Mouse (Mus musculus) embryonic facial prominence, embryonic 14.5 days (tissue): ENCODE results near the gene Ctss. TPM values are rescaled to one million over a fixed set of nuclear protein-coding genes. Genes with fewer than 3 reads are reported as not detected.

Source experiments
- ATAC-seq: fragments of 200-750 bp; cut with Nextera tagmentation; 2 replicates; pipeline ENCODE4 v1.8.0; 2017; ENCODE audit warnings: low read depth, moderate number of reproducible peaks, moderate TSS enrichment
- DNase-seq: peaks from one replicate; pipeline ENCODE4 v3.0.0-alpha.2; 2015; ENCODE audit warnings: low spot score
- H3K27ac ChIP-seq: fragments of 300-500 bp; sonication (generic); replicated peaks from 2 replicates; pipeline ENCODE4 v1.5.1; 2014; ENCODE audit warnings: low read depth, mild to moderate bottlenecking, low read length, moderate library complexity
- H3K27me3 ChIP-seq: fragments of 300-500 bp; sonication (generic); replicated peaks from 2 replicates; pipeline ENCODE4 v1.6.1; 2014; ENCODE audit warnings: low read length; ENCODE audit not compliant: control insufficient read depth, insufficient read depth
- H3K36me3 ChIP-seq: fragments of 300-500 bp; sonication (generic); 2 replicates; pipeline ENCODE4 v1.6.1; 2014; ENCODE audit warnings: low read length, mixed read lengths; ENCODE audit not compliant: control insufficient read depth, insufficient read depth
- H3K4me1 ChIP-seq: fragments of 300-500 bp; sonication (generic); 2 replicates; pipeline ENCODE4 v1.6.1; 2014; ENCODE audit warnings: antibody characterized with exemption, low read length; ENCODE audit not compliant: control insufficient read depth, insufficient read depth
- H3K4me2 ChIP-seq: fragments of 300-500 bp; sonication (generic); 2 replicates; pipeline ENCODE4 v1.6.1; 2014; ENCODE audit warnings: low read depth, mild to moderate bottlenecking, low read length, moderate library complexity, mixed read lengths
- H3K4me3 ChIP-seq: fragments of 300-500 bp; sonication (generic); 2 replicates; pipeline ENCODE4 v1.5.1; 2014; ENCODE audit warnings: low read depth, mild to moderate bottlenecking, low read length
- H3K9ac ChIP-seq: fragments of 300-500 bp; sonication (generic); 2 replicates; pipeline ENCODE4 v1.6.1; 2014; ENCODE audit warnings: low read depth, mild to moderate bottlenecking, low read length, moderate library complexity, mixed read lengths
- H3K9me3 ChIP-seq: fragments of 300-500 bp; sonication (generic); 2 replicates; pipeline ENCODE4 v1.6.1; 2016; ENCODE audit warnings: low read length; ENCODE audit not compliant: control insufficient read depth
- WGBS: fragments of 180-500 bp; shearing (Covaris S2); extraction: QIAGEN DNeasy Blood & Tissue Kit; methylation state at CpG from one replicate; pipeline ENCODE4 v1.1.7; 2014; 5-methylcytosine and 5-hydroxymethylcytosine counted together
- polyA plus RNA-seq: library from polyadenylated mRNA; unstranded; fragments of >200 nt; fragmentation: Nextera tagmentation; extraction: Ambion mirVana; gene quantifications from 2 replicates; pipeline ENCODE4 v1.2.1, GENCODE M21; 2014

Ctss gene
- polyA plus RNA-seq, 1 experiment from 2014 or later = 22.8 TPM

DNA sequence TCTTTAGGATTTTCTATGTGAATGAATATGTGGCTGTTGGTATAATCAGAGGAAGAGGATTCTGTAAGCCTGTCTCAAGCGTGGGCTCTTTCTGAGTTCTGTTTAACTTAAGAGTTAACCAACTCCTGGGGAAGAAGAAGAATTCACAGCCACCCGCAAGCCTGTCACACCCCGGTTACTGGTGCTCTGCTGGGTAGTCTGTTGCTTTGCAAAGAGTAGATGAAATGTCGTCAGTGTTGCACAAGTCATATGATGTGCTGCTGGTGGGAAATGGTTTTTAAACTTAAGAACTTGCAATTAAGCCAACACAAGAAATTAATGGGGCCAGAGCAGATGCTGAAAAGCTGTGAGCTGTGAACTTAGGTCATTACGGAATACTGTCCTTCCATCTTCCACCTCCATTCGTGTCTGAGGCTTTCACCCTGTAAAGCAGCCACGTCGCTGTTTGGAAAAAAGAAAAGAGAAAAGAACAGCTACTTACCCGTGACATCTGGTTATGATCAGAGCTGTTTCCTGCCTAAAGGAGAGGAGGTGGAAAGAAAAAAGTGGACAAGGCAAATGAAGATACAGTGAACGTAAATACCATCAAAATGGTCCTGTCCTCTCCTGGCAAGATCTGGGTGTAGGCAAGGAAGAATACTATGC, 27.0 kb upstream of the Ctss start:
- no peaks in the 10 kb centered on the region for H3K9me3 ChIP-seq
- peak; percentile 57 for DNase-seq

DNA sequence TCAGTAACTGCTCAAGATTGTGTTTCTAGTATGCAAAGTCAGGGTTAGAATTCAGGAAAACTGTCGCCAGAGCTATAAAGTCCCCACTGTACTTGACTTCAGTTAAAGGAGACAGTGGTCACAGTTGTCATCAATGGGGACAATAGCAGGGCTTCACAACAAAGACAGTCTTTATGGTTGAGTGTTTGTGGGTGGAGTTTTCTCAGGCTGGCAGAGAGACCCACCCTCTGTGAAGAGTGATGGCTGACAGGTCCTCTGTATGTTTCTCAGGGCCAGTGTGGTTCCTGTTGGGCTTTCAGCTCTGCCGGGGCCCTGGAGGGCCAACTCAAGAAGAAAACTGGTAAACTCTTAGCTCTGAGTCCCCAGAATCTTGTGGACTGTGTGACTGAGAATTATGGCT, 24.3 kb upstream of the Ctss start:
- Histone ChIP-seq H3K4me1 (peaks cover 7% of the 10 kb centered on the region; the same call in 1 of the 2 replicates), H3K4me3 (no peak overlapping the region), H3K36me3 (peaks cover 14% of the 10 kb centered on the region), H3K9ac (no peak overlapping the region), H3K27ac (no peak overlapping the region), H3K9me3 (no peaks in the 10 kb centered on the region), H3K27me3 (no peaks in the 10 kb centered on the region), H3K4me2 (no peak overlapping the region)
- 37% methylated on average over 2 of the region's 2 CpGs for WGBS
- DNase-seq = no peak
- no peak for ATAC-seq

More for the DNA sequence above, 27.0 kb upstream of the Ctss start:
- 0 out of 2 replicates have a peak, but pooled peaks have one; percentile 39 for ATAC-seq
- Histone ChIP-seq H3K4me1 (peaks cover 7% of the 10 kb centered on the region; the same call in 1 of the 2 replicates), H3K27me3 (no peaks in the 10 kb centered on the region), H3K4me2 (peak overlapping the region; percentile 55), H3K4me3 (peak overlapping the region; percentile 38), H3K9ac (peak overlapping the region; percentile 48), H3K27ac (peak overlapping the region; percentile 76), H3K36me3 (peaks cover 26% of the 10 kb centered on the region)
- 27% methylated on average over 10 of the region's 10 CpGs for WGBS

- Histone ChIP-seq H3K9ac (no peak overlapping the region), H3K4me3 (no peak overlapping the region), H3K9me3 (no peaks in the 10 kb centered on the region), H3K27ac (no peak overlapping the region), H3K4me1 (no peaks in the 10 kb centered on the region), H3K27me3 (no peaks in the 10 kb centered on the region), H3K36me3 (peaks cover 23% of the 10 kb centered on the region), H3K4me2 (no peak overlapping the region)
- 76% methylated on average over 6 of the region's 6 CpGs for WGBS
- DNase-seq (no peak), ATAC-seq (no peak)
These were observed 17.2 kb upstream of the Ctss start for GRCm38 (mm10) chr3:95509348-95509747.

DNA sequence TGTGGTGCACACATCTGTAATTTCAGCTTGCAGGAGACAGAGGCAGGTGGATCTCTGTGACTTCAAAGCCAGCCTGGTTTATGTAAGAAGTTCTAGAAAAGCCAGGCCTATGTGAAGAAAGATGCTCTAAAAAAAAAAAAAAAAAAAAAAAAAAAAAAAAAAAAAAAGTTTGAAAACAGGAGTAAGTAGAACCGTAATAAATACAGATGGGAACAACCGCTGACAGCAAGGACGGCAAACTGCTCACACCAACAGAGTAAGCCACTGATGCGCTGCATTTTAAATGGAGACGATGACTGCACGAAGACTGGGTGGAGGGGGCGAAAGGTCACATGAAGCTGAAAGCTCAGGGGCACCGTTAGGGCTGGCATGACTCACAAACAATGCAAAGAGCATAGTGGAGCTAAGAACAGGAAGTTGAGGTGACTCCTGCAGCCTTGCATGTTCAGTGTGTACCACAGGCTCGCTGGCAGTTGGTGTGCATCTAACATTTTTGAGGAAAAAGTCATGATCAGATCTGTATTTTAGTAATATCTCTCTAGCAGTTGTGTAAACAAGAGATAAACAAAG, 14.9 kb upstream of the Ctss start:
- peaks cover 16% of the 10 kb centered on the region for H3K36me3 ChIP-seq
- H3K4me1 ChIP-seq = no peaks in the 10 kb centered on the region
- no peak overlapping the region for H3K27ac ChIP-seq
- no peak overlapping the region for H3K4me2 ChIP-seq
- no peak overlapping the region for H3K9ac ChIP-seq
- H3K27me3 ChIP-seq = no peaks in the 10 kb centered on the region
- WGBS = 78% methylated on average over 9 of the region's 9 CpGs
- H3K4me3 ChIP-seq = no peak overlapping the region
- DNase-seq (no peak), ATAC-seq (no peak)
- no peaks in the 10 kb centered on the region for H3K9me3 ChIP-seq

- no peaks in the 10 kb centered on the region for H3K9me3 ChIP-seq
- H3K4me1 ChIP-seq = no peaks in the 10 kb centered on the region
- 87% methylated on average over 3 of the region's 3 CpGs for WGBS
- H3K4me2 ChIP-seq = no peak overlapping the region
- H3K27ac ChIP-seq = no peak overlapping the region
- H3K36me3 ChIP-seq = no peaks in the 10 kb centered on the region
- ATAC-seq = no peak
- no peak overlapping the region for H3K4me3 ChIP-seq
- DNase-seq = no peak
- H3K9ac ChIP-seq = no peak overlapping the region
- no peaks in the 10 kb centered on the region for H3K27me3 ChIP-seq
These were observed 10.0 kb upstream of the Ctss start for GRCm38 (mm10) chr3:95516614-95517041.

DNA sequence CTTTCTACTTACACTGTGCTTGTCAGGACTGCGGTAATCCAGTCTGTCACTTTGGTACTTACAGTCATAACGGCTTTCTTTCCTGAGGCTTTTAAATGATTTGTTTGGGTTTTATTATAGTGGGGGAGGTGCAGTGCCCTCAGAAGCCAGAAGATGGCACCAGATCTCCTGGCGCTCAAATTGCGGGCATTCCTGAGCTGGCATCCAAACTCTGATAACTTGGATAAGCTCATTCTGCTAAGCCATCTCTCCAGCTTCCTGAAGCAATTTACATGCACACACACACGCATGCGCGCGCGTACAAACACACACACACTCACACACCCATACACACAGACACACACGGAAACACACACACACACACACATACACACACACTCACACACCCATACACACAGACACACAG, 9.1 kb upstream of the Ctss start:
- WGBS = 15% methylated on average over 10 of the region's 10 CpGs
- DNase-seq (peak; percentile 86), ATAC-seq (peak; percentile 60; the same call in 1 of the 2 replicates)
- H3K4me2 ChIP-seq = no peak overlapping the region
- H3K9me3 ChIP-seq = no peaks in the 10 kb centered on the region
- no peak overlapping the region for H3K9ac ChIP-seq
- no peaks in the 10 kb centered on the region for H3K36me3 ChIP-seq
- no peak overlapping the region for H3K27ac ChIP-seq
- no peak overlapping the region for H3K4me3 ChIP-seq
- no peaks in the 10 kb centered on the region for H3K4me1 ChIP-seq
- H3K27me3 ChIP-seq = no peaks in the 10 kb centered on the region

DNA sequence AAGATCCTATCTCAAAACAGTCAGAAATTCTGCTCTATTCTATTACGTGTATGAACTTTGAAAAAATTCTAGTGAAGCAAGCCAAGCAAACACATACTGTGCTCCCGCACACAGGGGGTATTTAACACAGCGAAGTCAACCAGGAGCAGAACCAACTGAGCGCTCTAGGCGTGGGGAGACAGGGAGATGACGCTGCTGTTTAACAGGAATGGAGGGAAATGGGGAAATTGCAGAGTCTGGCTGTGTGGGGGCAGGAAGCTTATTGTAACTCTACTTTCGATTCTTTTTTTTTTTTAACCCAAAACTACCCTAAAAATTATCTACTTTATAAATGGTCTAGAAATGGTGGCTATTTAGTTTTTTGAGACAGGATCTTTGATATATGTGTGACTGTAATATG, 7.7 kb upstream of the Ctss start:
- Histone ChIP-seq H3K4me3 (no peak overlapping the region), H3K4me1 (no peaks in the 10 kb centered on the region), H3K9me3 (no peaks in the 10 kb centered on the region), H3K36me3 (no peaks in the 10 kb centered on the region), H3K27ac (no peak overlapping the region), H3K4me2 (no peak overlapping the region), H3K27me3 (no peaks in the 10 kb centered on the region), H3K9ac (no peak overlapping the region)
- ATAC-seq = no peak
- 70% methylated on average over 7 of the region's 7 CpGs for WGBS
- DNase-seq = no peak

DNA sequence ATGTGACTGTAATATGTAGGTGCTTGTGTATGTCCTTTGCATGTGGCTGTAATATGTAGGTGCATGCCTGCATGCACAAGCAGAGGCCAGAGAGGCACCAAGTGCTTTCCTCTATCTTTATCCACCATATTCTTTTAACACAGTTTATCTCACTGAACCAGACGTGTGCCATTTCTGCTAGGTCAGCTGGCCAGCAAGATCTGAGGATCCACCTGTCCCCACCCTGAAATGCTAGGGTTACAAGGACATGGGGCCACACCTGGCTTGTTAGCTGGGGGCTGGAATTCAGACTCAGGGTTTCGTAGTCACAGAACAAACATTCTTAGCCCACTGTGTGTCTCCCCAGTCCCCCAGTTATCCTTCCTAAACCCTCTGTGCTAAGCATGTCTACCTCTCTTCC, 7.3 kb upstream of the Ctss start:
- H3K27me3 ChIP-seq = no peaks in the 10 kb centered on the region
- no peaks in the 10 kb centered on the region for H3K4me1 ChIP-seq
- ATAC-seq (no peak), DNase-seq (no peak)
- no peak overlapping the region for H3K9ac ChIP-seq
- H3K27ac ChIP-seq = no peak overlapping the region
- no peak overlapping the region for H3K4me3 ChIP-seq
- WGBS = 73% methylated on average over 2 of the region's 2 CpGs
- H3K9me3 ChIP-seq = no peaks in the 10 kb centered on the region
- no peaks in the 10 kb centered on the region for H3K36me3 ChIP-seq
- H3K4me2 ChIP-seq = no peak overlapping the region

DNA sequence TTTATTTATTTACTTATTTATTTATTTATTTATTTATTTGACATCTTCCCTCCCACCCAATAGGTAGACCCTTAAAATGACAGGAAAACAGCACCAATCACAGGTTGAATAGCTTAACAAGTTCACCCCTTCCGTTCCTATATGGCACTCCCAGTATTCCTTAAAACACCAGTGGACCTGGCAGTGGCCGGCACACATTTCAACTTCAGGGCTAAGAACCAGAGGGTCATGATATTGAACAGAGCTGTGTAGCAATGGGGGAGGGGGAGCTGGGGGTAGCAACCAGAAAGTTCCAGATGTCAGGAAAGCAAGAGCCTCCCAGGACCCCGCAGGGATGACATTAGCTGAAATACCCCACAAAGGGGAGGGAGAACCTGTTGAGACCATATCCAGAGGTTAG, 6.5 kb upstream of the Ctss start:
- H3K4me1 ChIP-seq = no peaks in the 10 kb centered on the region
- H3K9ac ChIP-seq = no peak overlapping the region
- no peak overlapping the region for H3K27ac ChIP-seq
- ATAC-seq = no peak
- no peak for DNase-seq
- H3K4me3 ChIP-seq = no peak overlapping the region
- WGBS = 80% methylated on average over 3 of the region's 3 CpGs
- no peaks in the 10 kb centered on the region for H3K27me3 ChIP-seq
- no peaks in the 10 kb centered on the region for H3K9me3 ChIP-seq
- H3K36me3 ChIP-seq = no peaks in the 10 kb centered on the region
- no peak overlapping the region for H3K4me2 ChIP-seq
